Mouse (Mus musculus): ENCODE results near the gene Pde10a. TPM values are rescaled to one million over a fixed set of nuclear protein-coding genes. Genes with fewer than 3 reads are reported as not detected.

Gene Pde10a
- total RNA-seq, 2 experiments from 2014 or later: 1.7 to 7.8 TPM

DNA sequence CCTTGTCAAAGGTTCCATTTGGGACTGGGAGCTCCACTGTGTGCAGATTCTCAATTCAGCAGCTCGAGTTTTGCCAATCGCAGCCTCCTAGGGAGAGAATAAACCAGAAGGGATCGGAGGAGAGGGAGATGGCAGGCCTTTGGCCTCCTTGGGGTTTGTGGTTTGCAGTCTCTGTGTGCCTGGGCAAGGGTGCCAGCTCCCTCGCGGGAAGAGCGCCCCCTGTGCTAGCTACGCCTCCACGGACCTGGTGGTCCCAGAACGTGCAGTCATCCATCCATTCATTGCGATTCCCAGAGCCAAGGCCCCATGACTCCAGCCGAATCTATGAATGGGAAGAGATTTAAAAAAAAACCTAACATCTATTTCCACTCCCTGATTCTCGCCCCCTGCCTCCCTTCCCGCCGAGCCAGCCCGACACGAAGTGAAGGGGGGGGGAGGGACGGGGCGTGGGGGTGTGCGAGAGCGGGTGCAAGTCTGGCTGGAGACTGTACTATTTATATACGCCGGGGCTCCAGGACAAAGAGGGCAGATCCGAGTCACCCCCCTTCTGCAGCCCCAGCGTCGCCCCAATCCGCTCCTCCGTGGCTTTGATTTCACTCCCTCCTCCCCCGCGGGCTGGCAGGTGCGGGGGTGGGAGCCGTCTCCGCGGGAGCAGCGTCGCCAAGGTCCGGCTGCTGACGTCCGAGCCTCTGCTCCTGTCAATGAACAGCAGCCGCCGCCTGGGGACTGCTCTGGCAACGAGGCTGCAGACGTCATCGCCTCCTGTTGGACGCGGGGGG, 596 bp upstream of the Pde10a start:
- no peak for ATAC-seq (replicated peaks; ENCODE audit: low FRiP score, low TSS enrichment, poor library complexity, severe bottlenecking)

DNA sequence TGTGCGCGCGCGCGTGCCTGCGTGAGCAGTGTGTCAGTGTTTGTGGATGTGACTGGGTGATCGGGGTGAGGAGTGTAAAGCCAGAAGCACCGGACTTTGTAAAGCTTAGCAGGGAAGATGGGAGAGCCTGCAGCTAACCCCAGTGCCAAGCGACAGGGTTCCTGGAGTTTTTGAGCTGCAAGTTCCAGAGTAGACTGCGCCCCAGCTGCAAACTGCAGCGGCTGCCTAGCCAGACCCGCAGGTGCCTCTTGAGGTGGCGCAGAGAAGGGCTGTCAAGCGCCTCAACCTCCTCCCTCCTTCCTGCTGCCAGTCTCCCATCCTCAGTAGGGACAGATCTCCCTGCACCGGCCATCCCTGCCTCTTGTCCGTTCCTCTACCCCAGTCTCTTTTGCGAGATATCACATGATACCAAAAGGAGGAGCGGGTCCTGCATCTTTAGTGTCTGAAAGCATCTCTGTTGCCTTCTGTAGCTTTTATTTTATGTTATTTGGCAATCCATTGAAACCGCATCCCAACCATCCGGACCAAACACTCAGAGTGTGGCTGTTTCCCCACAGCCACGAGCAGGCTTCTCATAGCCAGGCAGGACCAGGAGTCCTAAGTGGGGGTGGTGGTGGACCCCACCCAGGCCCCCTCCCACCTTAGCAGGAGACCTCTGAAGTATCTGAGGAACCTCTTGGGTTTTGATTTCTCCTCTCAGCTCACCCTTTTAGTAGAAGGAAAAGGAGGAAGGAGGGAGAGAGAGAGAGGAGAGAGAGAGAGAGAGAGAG, 984 bp downstream of the Pde10a start:
- no peak for ATAC-seq (replicated peaks; ENCODE audit: low FRiP score, low TSS enrichment, poor library complexity, severe bottlenecking)

- no peak for ATAC-seq (replicated peaks; ENCODE audit: low FRiP score, low TSS enrichment, poor library complexity, severe bottlenecking)
These were observed 1.7 kb downstream of the Pde10a start for GRCm38 (mm10) chr17:8526815-8527261.

- ATAC-seq (replicated peaks; ENCODE audit: low FRiP score, low TSS enrichment, poor library complexity, severe bottlenecking): no peak
These were observed 3.5 kb downstream of the Pde10a start for GRCm38 (mm10) chr17:8528641-8529040.

DNA sequence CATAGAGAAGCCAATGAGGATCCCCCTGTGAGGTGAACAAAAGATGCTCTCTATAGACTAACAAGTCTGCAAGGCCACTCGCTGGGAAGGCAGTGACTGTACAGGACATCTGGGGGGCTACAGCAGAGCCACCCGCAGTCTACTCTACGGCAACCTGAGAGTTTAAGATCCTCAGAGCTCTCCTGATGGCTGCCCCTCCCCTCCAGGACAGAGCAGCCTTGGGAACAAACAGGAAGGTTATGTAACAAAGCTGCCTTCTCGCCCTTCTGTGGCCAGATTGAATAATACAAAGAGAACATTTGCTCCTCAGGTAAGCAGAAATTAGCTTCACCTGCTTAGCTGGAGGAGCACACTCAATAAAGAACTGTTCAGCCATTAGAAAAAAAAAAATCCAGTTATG, 7.4 kb downstream of the Pde10a start:
- no peak for ATAC-seq (replicated peaks; ENCODE audit: low FRiP score, low TSS enrichment, poor library complexity, severe bottlenecking)

DNA sequence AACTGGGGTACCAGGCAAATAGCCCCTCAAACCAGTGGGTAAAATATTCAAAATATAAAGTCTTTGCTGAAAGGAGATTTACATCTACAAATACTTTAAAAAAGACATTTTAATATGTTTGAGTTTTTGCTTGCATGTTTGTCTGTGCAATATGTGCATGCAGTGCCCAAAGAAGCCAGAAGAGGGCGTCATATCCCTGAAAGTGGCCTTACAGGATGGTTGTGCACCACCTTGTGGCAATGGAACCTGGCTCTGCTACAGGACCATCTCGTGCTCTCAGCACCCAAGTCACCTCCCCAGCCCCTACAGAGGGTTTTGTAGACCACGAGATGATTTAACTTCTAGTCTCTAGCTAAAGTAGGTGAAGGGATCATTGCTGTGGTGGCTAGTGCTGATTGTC, 8.7 kb downstream of the Pde10a start:
- 0 out of 2 replicates have a peak, but pooled peaks have one; percentile 41 for ATAC-seq (replicated peaks; ENCODE audit: low FRiP score, low TSS enrichment, poor library complexity, severe bottlenecking)

GRCm38 (mm10) chr17:8536522-8536921, 11.3 kb downstream of the Pde10a start:
- no peak for ATAC-seq (replicated peaks; ENCODE audit: low FRiP score, low TSS enrichment, poor library complexity, severe bottlenecking)

DNA sequence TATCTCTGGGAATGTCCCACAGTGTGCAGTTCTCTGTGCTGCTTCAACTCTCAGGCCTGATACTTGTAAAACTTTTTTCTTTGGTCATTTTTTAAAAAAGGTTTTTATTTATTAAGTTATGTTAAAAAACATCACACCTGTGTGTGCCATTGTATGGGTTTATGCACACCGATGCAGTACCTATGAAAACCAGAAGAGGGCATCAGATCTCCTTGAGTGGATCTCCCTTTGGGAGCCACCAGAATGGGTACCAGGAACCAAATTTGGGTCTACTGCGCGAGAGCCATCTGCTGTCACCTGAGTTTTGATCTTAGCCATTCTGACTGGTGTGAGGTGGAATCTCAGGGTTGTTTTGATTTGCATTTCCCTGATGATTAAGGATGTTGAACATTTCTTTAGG, 12.9 kb downstream of the Pde10a start:
- ATAC-seq (replicated peaks; ENCODE audit: low FRiP score, low TSS enrichment, poor library complexity, severe bottlenecking): no peak

GRCm38 (mm10) chr17:8541974-8542538, 16.9 kb downstream of the Pde10a start:
- ATAC-seq (replicated peaks; ENCODE audit: low FRiP score, low TSS enrichment, poor library complexity, severe bottlenecking): no peak

DNA sequence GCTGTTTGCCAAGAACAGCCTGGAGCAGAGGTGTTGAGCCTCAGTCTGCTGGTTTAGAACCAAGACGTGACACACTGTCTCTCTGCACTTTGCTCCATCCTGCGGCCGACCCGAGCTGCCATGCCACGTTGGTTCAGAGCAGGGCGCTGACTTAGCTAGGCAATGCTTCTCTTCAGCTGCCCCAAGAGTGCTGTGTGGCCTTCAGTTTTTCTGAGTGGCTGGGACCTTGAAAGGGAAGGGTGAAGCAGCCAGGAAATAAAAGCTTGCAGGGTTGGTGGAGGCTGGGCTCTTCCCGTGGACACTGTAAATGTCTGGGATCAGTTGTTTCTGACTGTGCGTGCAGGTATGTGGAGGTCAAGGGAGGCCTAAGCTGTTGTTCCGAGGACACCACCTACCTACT, 21.2 kb downstream of the Pde10a start:
- ATAC-seq (replicated peaks; ENCODE audit: low FRiP score, low TSS enrichment, poor library complexity, severe bottlenecking): no peak

GRCm38 (mm10) chr17:8548733-8549132, 23.6 kb downstream of the Pde10a start:
- ATAC-seq (replicated peaks; ENCODE audit: low FRiP score, low TSS enrichment, poor library complexity, severe bottlenecking): no peak

DNA sequence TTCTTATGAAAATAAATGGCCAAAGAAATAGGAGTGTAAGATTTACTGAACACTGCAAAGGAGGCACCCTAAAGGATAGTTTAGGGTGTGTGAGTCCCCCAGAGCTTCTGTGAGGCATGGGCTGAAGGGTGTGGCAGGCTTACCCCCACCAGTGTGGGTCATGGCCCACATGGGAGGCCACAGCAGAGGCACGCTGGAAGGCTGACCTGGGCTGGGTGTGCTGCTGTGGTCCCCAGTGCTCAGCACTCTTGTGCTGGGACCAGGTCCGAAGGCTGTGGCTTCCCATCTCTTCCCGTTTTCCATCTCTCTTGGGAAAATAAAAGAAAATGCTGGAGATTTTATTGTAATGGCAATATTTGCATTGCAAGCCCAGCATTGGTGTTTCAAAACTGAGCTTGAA, 26.5 kb downstream of the Pde10a start:
- no peak for ATAC-seq (replicated peaks; ENCODE audit: low FRiP score, low TSS enrichment, poor library complexity, severe bottlenecking)

DNA sequence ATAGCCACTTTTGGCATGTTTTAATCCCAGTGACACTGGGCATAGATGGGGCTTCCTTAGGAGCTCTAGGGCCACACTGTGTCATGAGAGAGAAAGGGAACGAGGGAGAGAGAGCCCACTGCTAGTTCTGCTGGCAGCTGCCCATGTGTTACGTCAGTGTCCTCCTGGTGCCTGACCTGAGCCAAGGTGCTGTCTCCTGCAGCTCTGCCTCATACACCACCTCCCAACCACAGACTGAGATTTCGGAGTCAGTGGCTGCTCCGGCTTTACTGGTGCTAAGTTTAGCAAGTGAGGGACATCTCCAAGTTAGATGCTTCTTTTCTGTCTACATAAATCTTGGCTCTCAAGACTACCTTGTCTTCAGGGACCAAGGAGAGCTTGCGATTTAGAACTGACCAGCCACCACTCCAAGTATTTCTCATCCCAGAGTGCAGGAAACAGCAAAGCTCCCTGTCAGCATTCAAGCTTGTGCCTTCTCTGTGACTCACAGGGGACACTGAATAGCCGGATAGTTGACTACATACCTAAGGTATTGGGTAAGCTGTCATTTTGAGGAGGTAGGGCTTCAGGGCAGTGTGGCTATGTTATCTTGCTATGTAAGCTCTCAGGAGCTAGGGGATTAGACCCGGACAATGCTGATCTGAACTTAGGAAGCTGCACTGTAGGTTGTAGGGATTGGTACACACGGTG, 27.3 kb downstream of the Pde10a start:
- ATAC-seq (replicated peaks; ENCODE audit: low FRiP score, low TSS enrichment, poor library complexity, severe bottlenecking): no peak

DNA sequence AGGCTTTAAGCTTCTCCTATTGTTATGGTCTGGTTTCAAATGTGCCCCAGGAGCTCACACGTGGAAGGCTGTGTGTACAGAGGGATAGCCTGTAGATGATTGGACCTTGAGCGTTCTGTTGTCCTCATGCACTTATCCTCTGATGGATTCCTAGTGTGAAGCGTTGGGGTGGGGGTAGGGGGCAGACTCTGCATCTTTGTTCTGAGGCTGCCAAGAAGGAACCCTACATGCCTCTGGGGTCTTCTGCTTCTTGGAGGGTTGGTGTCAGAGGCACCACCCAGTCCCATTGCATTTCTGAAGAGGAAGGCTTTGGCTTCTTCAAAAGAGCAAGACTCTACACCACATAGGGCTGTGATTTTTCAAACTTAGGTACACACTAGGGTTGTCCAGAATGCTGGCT, 28.4 kb downstream of the Pde10a start:
- ATAC-seq (replicated peaks; ENCODE audit: low FRiP score, low TSS enrichment, poor library complexity, severe bottlenecking): no peak

GRCm38 (mm10) chr17:8554219-8554618, 29.0 kb downstream of the Pde10a start:
- no peak for ATAC-seq (replicated peaks; ENCODE audit: low FRiP score, low TSS enrichment, poor library complexity, severe bottlenecking)

DNA sequence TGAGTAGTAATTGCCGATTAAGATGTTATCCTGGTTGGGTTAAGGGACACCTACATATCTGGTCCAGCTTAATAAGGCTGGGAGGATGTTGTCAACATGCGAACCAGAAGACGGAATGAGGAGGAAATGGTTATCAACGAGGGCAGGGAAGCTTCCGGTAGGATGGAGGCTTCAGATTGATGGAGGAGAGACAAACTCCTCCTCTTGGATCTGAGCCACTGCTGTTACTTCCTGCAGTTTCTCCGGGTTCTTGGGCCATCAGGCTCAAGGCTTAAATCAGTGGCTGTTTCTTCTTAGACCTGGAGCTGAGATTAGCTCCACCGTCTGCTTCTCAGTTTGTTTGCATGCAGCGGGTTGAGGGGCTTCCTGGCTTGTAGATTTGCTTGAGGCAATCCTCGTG, 30.6 kb downstream of the Pde10a start:
- no peak for ATAC-seq (replicated peaks; ENCODE audit: low FRiP score, low TSS enrichment, poor library complexity, severe bottlenecking)

- no peak for ATAC-seq (replicated peaks; ENCODE audit: low FRiP score, low TSS enrichment, poor library complexity, severe bottlenecking)
These were observed 31.1 kb downstream of the Pde10a start for GRCm38 (mm10) chr17:8556223-8556622.

- no peak for ATAC-seq (replicated peaks; ENCODE audit: low FRiP score, low TSS enrichment, poor library complexity, severe bottlenecking)
These were observed 32.8 kb downstream of the Pde10a start for GRCm38 (mm10) chr17:8557926-8558325.

GRCm38 (mm10) chr17:8562101-8562885, 37.1 kb downstream of the Pde10a start:
- no peak for ATAC-seq (replicated peaks; ENCODE audit: low FRiP score, low TSS enrichment, poor library complexity, severe bottlenecking)
